Mouse (Mus musculus): Measurements from ENCODE around the gene Akr1b3. TPM values are rescaled to one million over a fixed set of nuclear protein-coding genes. Genes with fewer than 3 reads are reported as not detected.
"Not testable (repeated sequence)": the region's sequence is repeated elsewhere in the genome, so short reads cannot be mapped to it uniquely, and the experiment has no call there.

The Akr1b3 gene
- polyA plus RNA-seq (2015; fragmentation: Nextera tagmentation; extraction: Ambion mirVana), result 119 and 127 TPM in 2 replicates

DNA sequence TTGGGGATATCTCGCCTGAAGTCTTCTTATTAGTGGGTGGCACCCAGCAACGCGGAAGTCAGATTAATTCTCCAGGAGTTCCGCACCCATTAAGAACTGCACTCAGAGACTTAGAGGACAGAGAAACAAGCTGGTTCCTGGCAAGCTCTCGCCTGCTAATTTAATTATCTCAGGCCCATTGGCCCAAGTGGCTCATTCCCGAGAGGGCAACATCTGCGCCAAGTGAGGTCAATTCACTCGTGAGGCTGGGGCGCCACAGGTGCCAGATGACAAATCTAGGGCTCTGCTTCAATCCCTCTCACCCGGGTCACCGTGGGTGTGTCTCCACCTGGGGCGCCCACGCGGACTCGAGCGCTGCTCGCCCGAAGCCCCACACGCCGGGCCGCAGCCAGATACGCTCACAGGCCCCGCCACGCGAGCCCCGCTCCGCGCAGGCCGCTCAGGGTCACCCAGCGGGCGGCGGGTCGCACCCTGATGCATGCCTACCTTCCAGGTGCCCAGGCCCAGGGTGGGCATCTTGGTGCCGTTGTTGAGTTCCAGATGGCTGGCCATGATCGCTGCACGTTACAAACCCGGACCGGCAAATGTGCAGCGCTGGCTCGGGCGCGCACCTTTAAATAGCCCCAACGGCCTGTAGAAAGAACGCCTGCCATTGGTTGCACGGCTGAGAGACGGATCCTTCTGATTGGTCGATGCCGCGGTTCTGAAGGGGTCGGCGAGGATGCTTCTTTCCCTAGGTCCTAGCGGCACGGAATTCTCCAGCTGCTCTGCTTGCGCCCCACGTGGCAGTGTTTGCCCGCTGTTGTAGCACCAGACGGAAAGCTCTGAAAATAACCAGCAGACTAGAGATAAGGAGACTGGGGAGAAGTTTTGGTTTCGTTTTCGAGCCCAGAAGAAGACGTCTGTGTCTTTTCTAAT is at the start of gene Akr1b3:
Gene Akr1b3 (minus strand): TSS at position 625 of the 918 bp plus-strand sequence.
- Histone ChIP-seq H3K27me3 (no peaks in the 10 kb centered on the region), H3K4me1 (replicated peaks) (peaks cover 19% of the 10 kb centered on the region), H3K36me3 (no peaks in the 10 kb centered on the region; the same call in 1 of the 2 replicates), H3K9me3 (no peaks in the 10 kb centered on the region), H3K27ac (replicated peaks) (peak within 1 kb of the TSS; percentile 61), H3K4me3 (peak within 1 kb of the TSS; percentile 78), H3K9ac (peak within 1 kb of the TSS; percentile 68), H3K4me2 (peak within 1 kb of the TSS; percentile 91)
- ATAC-seq (ENCODE audit: low FRiP score, low read depth), result peak; percentile 100
- under 1% methylated on average over 60 of the region's 60 CpGs for WGBS

DNA sequence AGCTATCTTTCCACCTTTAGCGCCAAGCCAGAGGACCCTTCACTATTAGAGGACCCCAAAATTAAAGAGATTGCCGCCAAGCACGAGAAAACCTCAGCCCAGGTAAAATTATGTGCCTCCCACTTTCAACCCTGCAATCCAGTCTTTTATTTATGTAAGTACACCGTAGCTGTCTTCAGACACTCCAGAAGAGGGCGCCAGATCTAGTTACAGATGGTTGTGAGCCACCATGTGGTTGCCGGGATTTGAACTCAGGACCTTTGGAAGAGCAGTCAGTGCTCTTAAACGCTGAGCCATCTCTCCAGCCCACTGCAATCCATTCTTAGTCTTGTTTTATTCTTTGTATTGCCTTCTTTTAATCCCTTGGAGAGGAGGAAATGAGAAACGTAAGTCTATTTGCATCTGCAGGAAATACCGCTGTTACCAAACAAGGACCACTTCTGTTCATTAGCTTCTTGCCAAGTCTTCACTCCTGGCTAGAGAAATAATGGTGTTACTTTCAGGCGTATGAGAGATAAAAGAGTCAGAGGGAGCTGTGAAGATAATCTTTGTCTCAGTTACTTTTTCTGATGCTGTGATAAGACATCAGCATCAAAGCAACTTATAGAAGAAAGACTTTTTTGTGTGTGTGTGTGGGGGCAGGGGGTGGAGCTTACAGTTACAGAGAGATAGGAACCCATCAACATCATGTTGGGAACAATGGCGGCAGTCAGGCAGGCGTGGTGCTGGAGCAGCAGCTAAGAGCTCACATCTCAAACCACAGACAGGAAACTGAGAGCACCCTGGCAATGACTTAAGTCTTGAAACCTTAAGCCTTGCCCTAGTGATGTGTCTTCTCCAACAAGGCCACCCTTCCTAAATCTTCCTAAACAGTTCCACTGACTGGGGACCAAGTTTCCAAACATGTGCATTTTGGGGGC is 47.2 kb upstream of the Akr1b3 start:
- no peak overlapping the region for H3K4me3 ChIP-seq
- no peak overlapping the region for H3K4me2 ChIP-seq
- no peak overlapping the region for H3K9ac ChIP-seq
- no peaks in the 10 kb centered on the region for H3K36me3 ChIP-seq
- no peaks in the 10 kb centered on the region for H3K9me3 ChIP-seq
- no peak overlapping the region for H3K27ac ChIP-seq (replicated peaks)
- no peaks in the 10 kb centered on the region for H3K4me1 ChIP-seq (replicated peaks)
- 87% methylated on average over 12 of the region's 12 CpGs for WGBS
- ATAC-seq (ENCODE audit: low FRiP score, low read depth), result no peak
- H3K27me3 ChIP-seq, result no peaks in the 10 kb centered on the region

DNA sequence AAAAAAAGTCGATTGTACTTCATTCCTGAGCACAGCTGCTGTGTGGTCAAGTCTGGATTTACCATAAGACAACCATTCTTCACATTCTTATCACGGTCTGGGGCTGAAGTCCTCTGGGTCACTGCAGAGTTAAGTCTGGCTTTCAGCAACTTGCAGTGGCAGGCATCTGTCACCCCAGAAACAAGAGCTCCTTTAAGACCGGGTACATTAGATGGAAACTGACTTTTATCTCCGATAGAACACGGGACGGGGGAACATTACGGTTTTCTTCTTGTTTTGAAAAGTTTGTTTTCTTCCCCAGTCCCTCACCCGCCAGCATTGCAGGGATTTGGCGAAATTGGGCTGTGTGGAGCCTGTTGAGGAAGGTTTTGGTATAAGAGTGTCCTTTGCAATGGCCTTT is 38.6 kb upstream of the Akr1b3 start:
- Histone ChIP-seq H3K36me3 (no peaks in the 10 kb centered on the region), H3K4me3 (no peak overlapping the region), H3K27me3 (no peaks in the 10 kb centered on the region), H3K9ac (no peak overlapping the region), H3K4me2 (no peak overlapping the region), H3K9me3 (no peaks in the 10 kb centered on the region), H3K4me1 (replicated peaks) (peaks cover 3% of the 10 kb centered on the region; the same call in 1 of the 2 replicates), H3K27ac (replicated peaks) (no peak overlapping the region)
- ATAC-seq (ENCODE audit: low FRiP score, low read depth), result no peak
- 88% methylated on average over 9 of the region's 9 CpGs for WGBS

DNA sequence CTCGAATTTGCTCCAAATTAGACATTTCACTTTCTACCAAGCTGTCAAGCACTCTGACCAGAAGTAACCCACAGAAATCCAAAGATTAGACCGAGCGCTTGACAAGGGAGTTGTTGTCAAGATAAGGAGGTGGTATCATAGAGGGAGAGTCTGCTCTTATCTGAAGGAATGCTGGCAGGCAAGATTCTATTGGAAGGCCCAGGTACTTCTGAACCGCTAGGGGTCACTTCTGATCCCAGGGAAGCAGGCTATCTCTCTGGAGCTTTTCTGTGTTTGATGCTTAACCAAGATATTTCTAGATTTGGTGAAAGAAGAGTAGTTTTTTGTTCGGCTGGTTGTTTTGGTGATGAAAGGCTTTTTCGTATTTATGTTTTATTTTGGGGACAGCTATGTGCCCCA is 38.1 kb upstream of the Akr1b3 start:
- no peak overlapping the region for H3K9ac ChIP-seq

DNA sequence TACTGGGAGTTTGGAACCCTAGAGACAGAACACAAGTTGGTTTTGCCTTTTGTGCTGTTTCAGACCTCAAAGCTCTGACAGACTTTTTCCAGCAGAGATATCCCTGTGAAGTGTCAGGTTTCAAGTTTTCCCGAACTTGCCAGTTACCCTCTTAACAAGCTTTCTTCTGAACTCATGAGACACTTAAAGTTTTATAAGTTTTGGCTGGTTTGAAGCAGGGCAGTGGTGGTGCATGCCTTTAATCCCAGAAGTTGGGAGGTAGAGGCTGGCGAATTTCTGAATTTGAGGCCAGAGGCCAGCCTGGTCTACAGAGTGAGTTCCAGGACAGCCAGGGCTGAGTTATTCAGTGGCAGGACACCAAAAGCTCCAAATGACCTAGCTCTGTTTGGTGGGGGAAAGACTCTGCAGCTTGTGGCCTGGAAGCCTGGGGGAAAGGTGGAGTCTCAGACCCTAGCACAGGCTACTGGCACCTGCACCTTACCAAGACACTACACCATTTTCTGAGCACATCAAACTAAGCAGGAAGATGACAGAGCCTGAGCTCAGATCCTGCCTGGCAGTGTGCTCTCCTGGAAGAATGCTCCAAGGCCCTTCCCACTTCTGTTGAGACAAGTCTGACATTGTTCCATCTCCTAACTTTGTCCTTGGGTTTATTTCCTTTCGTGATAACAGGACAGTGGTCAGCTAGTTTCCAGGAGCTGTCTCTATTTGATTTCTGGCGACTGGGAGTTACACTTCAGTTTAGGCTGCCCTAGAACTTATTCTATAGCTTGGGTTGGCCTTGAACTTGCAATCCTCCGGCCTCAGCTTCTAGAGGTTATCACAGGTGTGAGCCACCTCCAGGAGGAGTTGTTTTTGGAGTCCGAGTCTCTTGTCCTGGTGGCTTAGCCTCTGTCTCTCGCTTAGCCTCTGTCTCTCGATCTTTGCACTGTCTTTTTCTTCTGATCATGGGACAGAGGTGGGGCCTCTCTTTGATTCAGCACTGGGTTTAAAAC is 37.4 kb upstream of the Akr1b3 start:
- H3K27ac ChIP-seq (replicated peaks), result no peak overlapping the region
- H3K9ac ChIP-seq, result no peak overlapping the region
- no peaks in the 10 kb centered on the region for H3K36me3 ChIP-seq
- H3K4me2 ChIP-seq, result peak overlapping the region; percentile 45
- no peak overlapping the region for H3K4me3 ChIP-seq
- H3K4me1 ChIP-seq (replicated peaks), result peaks cover 3% of the 10 kb centered on the region; the same call in 1 of the 2 replicates
- no peak for ATAC-seq (ENCODE audit: low FRiP score, low read depth)
- no peaks in the 10 kb centered on the region for H3K27me3 ChIP-seq
- H3K9me3 ChIP-seq, result no peaks in the 10 kb centered on the region
- WGBS, result 79% methylated on average over 8 of the region's 8 CpGs

More for the DNA sequence above, 38.1 kb upstream of the Akr1b3 start:
- Histone ChIP-seq H3K4me1 (replicated peaks) (peaks cover 3% of the 10 kb centered on the region; the same call in 1 of the 2 replicates), H3K4me2 (no peak overlapping the region), H3K4me3 (no peak overlapping the region), H3K36me3 (no peaks in the 10 kb centered on the region), H3K9me3 (no peaks in the 10 kb centered on the region), H3K27ac (replicated peaks) (no peak overlapping the region), H3K27me3 (no peaks in the 10 kb centered on the region)
- WGBS, result 83% methylated on average over 6 of the region's 6 CpGs
- no peak for ATAC-seq (ENCODE audit: low FRiP score, low read depth)

DNA sequence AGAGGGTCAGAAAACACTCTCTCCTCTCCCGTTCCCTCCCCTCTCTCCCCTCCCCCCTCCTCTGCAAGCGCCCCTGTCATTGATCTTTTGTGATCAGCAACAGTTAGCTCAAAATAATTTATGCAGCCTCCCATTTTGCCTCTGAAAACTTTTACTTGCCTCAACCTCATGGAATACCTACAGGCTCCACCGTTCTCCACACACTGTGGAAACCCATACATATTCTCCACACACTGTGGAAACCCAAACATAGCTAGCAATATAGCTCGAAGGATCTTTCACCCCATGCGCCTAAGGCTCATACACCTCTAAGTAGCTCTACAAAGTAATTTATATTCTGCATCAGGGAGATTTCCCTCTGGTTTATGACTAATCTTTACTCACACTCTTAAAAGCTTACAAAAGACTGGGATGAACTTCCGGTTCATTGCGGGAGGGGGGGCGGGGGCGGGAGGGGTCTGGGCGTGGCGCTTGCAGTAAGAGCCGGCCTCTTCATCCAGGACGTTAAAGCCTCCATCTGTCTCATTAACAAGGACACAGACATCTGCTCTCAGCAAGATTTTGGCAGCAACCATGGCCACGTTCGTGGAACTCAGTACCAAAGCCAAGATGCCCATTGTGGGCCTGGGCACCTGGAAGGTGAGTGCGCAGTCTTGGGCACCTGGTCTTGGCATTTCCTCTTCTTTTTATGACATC is 36.5 kb upstream of the Akr1b3 start, which contains the start of gene Akr1b8:
Gene Akr1b8 (plus strand): TSS at position 462 of the 696 bp plus-strand sequence.
- 13% methylated on average over 16 of the region's 16 CpGs for WGBS
- no peak; the same call in 1 of the 2 replicates for ATAC-seq (ENCODE audit: low FRiP score, low read depth)
- Histone ChIP-seq H3K27ac (replicated peaks) (no peak within 1 kb of the TSS), H3K9me3 (no peaks in the 10 kb centered on the region), H3K9ac (no peak within 1 kb of the TSS), H3K27me3 (no peaks in the 10 kb centered on the region), H3K4me2 (peak within 1 kb of the TSS; percentile 45), H3K4me1 (replicated peaks) (peaks cover 3% of the 10 kb centered on the region; the same call in 1 of the 2 replicates), H3K36me3 (no peaks in the 10 kb centered on the region), H3K4me3 (peak within 1 kb of the TSS; percentile 14; the same call in 1 of the 2 replicates)

DNA sequence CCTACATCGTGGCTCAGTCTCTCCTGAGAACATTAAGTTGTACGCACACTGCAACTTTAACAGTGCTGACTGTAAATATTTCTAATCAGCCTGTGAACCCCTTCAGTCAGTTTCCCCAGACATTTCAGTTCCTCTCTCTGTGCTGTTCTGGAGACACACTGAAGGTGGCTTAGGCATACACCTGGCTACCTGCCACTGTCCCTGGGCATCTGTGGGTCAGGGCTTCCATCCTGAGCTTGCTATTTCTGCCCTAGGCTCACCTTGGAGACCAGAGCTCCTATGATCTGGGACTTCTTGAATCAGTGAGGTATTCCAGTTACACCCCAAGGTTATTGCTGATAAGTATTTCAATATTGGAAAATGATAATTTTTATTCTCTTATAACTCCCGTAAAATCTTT is 35.1 kb upstream of the Akr1b3 start:
- Histone ChIP-seq H3K27me3 (no peaks in the 10 kb centered on the region), H3K4me1 (replicated peaks) (peaks cover 3% of the 10 kb centered on the region; the same call in 1 of the 2 replicates), H3K9me3 (no peaks in the 10 kb centered on the region), H3K27ac (replicated peaks) (no peak overlapping the region), H3K4me2 (no peak overlapping the region), H3K9ac (no peak overlapping the region), H3K4me3 (no peak overlapping the region), H3K36me3 (no peaks in the 10 kb centered on the region)
- WGBS, result 85% methylated on average over 3 of the region's 3 CpGs
- ATAC-seq (ENCODE audit: low FRiP score, low read depth), result no peak

DNA sequence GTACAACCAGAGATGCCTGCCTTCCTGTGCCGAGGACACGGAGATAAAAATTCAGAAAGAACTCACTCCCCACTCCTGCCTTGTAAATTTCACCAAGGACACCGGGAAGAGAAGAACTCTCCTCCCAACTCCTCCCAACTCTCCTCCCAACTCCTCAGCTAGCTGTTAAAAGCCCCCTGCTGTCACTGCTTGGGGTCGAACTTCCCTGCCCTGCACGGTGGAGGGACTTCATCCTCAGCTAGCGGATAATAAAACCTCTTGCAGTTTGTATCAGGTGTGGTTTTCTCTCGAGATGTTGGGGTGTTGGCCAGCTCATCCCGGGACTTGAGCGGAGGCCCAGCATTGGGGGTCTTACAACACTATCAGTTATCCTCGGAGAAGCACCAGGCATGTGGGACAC is 34.2 kb upstream of the Akr1b3 start:
- 45% methylated on average over 10 of the region's 10 CpGs for WGBS
- not testable (repeated sequence) for H3K4me2 ChIP-seq; H3K4me3 ChIP-seq; H3K9ac ChIP-seq; H3K9me3 ChIP-seq; H3K27ac ChIP-seq (replicated peaks); H3K36me3 ChIP-seq; ATAC-seq (ENCODE audit: low FRiP score, low read depth); H3K4me1 ChIP-seq (replicated peaks); H3K27me3 ChIP-seq

DNA sequence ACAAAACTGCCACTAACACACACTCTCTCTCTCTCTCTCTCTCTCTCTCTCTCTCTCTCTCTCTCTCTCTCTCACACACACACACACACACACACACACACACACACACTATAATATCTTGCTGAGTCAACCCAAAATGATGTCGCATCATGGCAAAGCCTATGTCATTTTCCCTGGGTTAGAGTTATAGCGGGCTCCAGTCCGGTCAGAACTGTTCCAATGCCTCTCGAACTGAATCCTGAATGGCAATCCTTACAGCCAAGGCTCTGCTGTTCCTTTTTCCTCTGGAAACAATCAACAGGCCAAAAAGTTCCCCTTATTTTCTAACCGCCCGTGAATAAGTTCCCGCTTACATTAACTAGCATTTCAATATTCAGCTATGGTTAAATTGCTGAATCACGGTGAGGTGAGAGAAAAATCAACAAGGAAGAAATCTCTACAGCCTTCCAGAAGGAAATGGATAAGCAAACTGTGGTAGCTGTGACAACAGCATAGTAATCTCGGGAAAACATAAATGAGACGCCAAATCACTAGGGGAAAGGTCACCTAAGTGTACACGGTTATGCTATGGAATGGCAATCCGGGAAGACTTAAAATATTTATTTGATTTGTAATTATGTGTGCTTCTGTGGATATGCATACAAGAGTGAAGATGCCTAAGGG is 32.9 kb upstream of the Akr1b3 start:
- peaks cover 7% of the 10 kb centered on the region; the same call in 1 of the 2 replicates for H3K4me1 ChIP-seq (replicated peaks)
- ATAC-seq (ENCODE audit: low FRiP score, low read depth), result no peak
- 86% methylated on average over 12 of the region's 12 CpGs for WGBS
- H3K36me3 ChIP-seq, result no peaks in the 10 kb centered on the region
- H3K4me2 ChIP-seq, result no peak overlapping the region
- no peak overlapping the region for H3K27ac ChIP-seq (replicated peaks)
- H3K9me3 ChIP-seq, result no peaks in the 10 kb centered on the region
- no peak overlapping the region for H3K4me3 ChIP-seq
- H3K9ac ChIP-seq, result no peak overlapping the region
- H3K27me3 ChIP-seq, result no peaks in the 10 kb centered on the region

All from hindbrain, embryonic 15.5 days (tissue).